Mouse (Mus musculus): Measurements from ENCODE around the gene AC129217.1.
A peak's percentile ranks its signal among the peaks of the same experiment; 100 is the strongest.

The AC129217.1 gene

DNA sequence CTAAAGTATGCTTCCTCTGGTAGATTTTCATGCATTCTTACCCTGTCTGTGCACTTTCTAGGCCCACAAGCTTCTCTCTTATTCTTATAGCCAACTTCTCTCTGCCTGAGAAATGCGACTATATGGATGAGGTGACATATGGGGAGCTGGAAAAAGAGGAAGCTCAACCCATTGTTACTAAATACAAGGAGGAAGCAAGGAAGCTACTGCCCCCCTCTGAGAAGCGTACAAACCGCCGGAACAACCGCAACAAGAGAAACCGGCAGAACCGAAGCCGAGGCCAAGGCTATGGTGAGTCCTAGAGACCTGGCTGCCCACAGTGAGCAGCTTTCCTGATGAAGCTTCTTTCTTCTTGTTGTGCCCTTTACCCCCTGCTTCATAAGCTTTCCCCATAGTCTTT, at the start of gene AC129217.1:
Gene AC129217.1 (plus strand): TSS at position 114 of the 400 bp plus-strand sequence.
- no peak for DNase-seq (ENCODE audit: low spot score)

- peak; percentile 95 for DNase-seq (ENCODE audit: low spot score)
These were observed 43.4 kb upstream of the AC129217.1 start, which contains the start of gene Taf6l for GRCm38 (mm10) chr19:8786008-8786781. Taf6l (minus strand) TSS chr19:8786417.

GRCm38 (mm10) chr19:8788521-8788920, 41.1 kb upstream of the AC129217.1 start:
- no peak for DNase-seq (ENCODE audit: low spot score)

- no peak for DNase-seq (ENCODE audit: low spot score)
These were observed 40.4 kb upstream of the AC129217.1 start for GRCm38 (mm10) chr19:8789171-8789570.

DNA sequence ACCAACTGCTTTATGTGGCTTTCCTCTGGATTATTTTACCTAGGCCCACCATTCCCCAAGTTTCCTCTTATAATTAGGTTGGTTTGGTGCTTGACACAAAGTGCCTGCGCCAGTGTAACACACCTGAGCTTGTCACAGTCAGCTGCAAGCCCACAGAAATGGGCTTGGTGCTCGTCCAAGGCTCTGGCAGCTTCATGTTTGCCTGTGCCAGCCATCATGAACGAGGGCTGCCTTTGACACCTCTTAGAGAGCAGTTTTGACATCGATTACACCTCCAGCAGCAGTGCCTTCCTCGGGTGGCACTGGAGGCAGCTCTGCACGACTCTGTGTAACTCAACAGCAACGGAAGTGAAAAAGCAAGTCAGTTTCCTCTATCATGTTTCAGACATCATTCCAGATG, 39.4 kb upstream of the AC129217.1 start:
- DNase-seq (ENCODE audit: low spot score), result no peak

DNA sequence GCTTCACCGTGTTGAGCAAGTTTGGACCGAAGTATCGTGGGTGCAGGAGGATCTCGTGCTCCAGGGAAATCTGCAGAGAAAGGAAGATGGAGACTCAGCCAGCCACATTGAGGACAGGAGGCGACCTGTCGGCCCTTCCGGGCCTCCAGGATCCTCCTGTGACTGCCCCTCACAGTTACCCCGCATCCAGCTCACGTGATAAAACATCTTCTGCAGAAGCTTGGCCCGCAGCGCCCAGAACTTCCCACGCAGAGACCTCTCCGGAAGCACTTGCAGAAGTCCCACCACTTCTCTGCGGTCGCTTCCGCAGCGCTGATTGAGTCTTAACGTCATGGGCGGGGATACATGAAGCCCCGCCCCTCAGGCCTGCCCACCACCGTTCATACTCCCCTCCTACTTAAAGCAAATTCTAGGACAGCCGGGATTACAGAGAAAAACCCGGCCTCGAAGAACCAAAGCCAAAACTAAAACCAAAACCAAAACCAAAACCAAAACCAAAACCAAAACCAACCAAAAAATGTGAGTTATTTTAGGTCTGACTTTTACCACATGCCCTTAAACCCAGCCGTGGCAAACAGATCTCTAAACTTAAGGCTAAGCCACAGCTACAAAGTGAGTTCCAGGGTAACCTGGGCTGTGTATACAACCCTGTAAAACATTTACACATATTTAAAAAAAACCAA, 31.2 kb upstream of the AC129217.1 start, which contains the start of gene Polr2g:
Gene Polr2g (minus strand): TSS at position 314 of the 683 bp plus-strand sequence.
- peak; percentile 91 for DNase-seq (ENCODE audit: low spot score)

- DNase-seq (ENCODE audit: low spot score), result no peak
These were observed 30.6 kb upstream of the AC129217.1 start for GRCm38 (mm10) chr19:8798947-8799315.

GRCm38 (mm10) chr19:8802130-8802821, 27.3 kb upstream of the AC129217.1 start, which contains the start of gene Zbtb3:
Zbtb3 (plus strand) TSS chr19:8802555.
- DNase-seq (ENCODE audit: low spot score), result peak; percentile 98

GRCm38 (mm10) chr19:8803204-8803780, 26.3 kb upstream of the AC129217.1 start:
- no peak for DNase-seq (ENCODE audit: low spot score)

DNA sequence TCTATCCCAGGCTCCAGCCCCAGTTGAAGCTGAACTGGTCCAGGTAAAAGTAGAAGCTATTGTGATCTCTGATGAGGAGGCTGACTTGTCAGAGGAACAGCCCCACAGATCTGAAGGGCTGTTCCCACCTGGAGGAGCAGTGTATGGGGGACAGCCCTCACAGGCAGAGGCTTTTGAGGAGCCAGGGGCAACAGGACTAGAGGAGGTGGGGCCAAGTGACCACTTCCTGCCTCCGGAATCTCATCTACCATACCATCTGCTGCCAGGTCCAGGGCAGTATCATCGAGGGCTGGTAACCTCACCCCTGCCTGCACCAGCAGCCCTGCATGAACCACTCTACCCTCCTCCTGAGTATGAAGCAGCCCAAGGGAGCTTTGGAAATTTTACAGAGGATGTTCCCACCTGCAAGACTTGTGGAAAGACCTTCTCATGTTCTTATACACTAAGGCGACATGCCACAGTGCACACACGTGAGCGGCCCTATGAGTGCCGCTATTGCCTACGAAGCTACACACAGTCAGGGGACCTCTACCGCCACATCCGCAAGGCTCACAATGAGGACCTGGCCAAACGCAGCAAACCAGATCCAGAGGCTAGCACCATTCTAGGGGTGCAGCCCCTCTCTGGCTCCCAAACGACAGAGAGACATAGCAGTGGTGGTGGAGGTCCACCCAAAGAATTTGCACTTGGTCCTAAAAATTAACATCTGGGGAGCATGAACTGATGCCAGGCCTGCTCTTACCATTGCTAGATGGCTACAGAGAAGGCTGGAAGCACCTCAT, 25.5 kb upstream of the AC129217.1 start:
- DNase-seq (ENCODE audit: low spot score), result no peak

- DNase-seq (ENCODE audit: low spot score), result no peak
These were observed 22.8 kb upstream of the AC129217.1 start for GRCm38 (mm10) chr19:8806810-8807209.

- DNase-seq (ENCODE audit: low spot score), result no peak
These were observed 13.8 kb upstream of the AC129217.1 start for GRCm38 (mm10) chr19:8815812-8816211.

- DNase-seq (ENCODE audit: low spot score), result no peak
These were observed 12.6 kb upstream of the AC129217.1 start for GRCm38 (mm10) chr19:8817001-8817400.

DNA sequence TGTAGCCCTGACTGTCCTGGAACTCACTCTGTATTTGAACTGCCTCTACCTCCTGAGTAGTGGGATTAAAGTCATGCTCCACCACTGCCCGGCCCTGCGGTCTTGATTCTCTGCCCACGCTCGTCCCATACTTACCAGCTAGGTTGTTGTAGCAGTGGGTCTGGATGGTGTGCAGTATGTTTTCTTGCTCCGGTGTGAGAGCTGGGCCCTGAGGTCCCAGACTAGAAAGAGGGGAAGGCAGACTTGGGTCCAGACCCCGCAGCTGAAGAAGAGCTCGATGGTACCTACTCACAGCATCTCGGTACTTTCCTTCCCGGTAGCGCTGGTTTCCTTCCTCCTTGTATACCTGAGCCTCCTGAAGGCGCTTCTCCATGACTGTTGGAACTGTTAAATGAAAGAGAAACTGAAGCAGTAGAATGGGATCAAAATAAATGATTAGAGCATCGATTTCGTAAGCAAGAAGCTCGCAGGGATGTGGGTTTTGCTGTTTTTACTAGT, 11.2 kb upstream of the AC129217.1 start:
- no peak for DNase-seq (ENCODE audit: low spot score)

- DNase-seq (ENCODE audit: low spot score), result peak; percentile 99
These were observed 10.6 kb upstream of the AC129217.1 start, which contains the start of gene Ttc9c for GRCm38 (mm10) chr19:8818801-8819595. Ttc9c (minus strand) TSS chr19:8819333.

GRCm38 (mm10) chr19:8819596-8820423, 9.8 kb upstream of the AC129217.1 start, which contains the start of gene Hnrnpul2:
Hnrnpul2 (plus strand) TSS chr19:8820010.
- peak; percentile 99 for DNase-seq (ENCODE audit: low spot score)

- DNase-seq (ENCODE audit: low spot score), result peak; percentile 36
These were observed 9.1 kb upstream of the AC129217.1 start for GRCm38 (mm10) chr19:8820424-8820956.

GRCm38 (mm10) chr19:8821146-8821545, 8.4 kb upstream of the AC129217.1 start:
- DNase-seq (ENCODE audit: low spot score), result peak; percentile 42

- DNase-seq (ENCODE audit: low spot score), result no peak
These were observed 6.9 kb upstream of the AC129217.1 start for GRCm38 (mm10) chr19:8822696-8823095.

Data from yolk sac, embryonic 10.5 days (tissue).